Mouse (Mus musculus) MEL (cell line): Measurements from ENCODE around the gene Cox6b2. TPM values are rescaled to one million over a fixed set of nuclear protein-coding genes. Genes with fewer than 3 reads are reported as not detected.

Experiments
- DNase-seq: peaks from one replicate; pipeline ENCODE4 v3.0.0; 2011; ENCODE audit warnings: low read depth, low spot score
- H3K27ac ChIP-seq: 2 replicates; pipeline ENCODE4 v1.5.1; 2012; ENCODE audit warnings: low read depth, mild to moderate bottlenecking, control low read depth, low read length, moderate library complexity; ENCODE audit not compliant: control insufficient read depth
- H3K27me3 ChIP-seq, 2 experiments: fragments of 150-350 bp in 1 of 2; sonication (generic) in 1 of 2; 2 replicates each; pipeline ENCODE4 v1.6.1; 2012; ENCODE audit warnings: low read length in 2 of 2, mild to moderate bottlenecking in 2 of 2, improper control_type of control experiment in 1 of 2, moderate library complexity in 1 of 2; ENCODE audit not compliant: insufficient read depth in 2 of 2, control insufficient read depth in 1 of 2
- H3K36me3 ChIP-seq, 2 experiments: 2 replicates each; pipeline ENCODE4 v1.6.1; 2012 to 2014; ENCODE audit warnings: low read length in 2 of 2, improper control_type of control experiment in 1 of 2, inconsistent platforms in 1 of 2, mild to moderate bottlenecking in 1 of 2; ENCODE audit not compliant: insufficient read depth in 2 of 2, control insufficient read depth in 1 of 2
- H3K4me1 ChIP-seq, 2 experiments: fragments of 150-350 bp in 1 of 2; sonication (generic) in 1 of 2; 2 replicates each; pipeline ENCODE4 v1.6.1; 2012; ENCODE audit warnings: low read length in 2 of 2, improper control_type of control experiment in 1 of 2, mild to moderate bottlenecking in 1 of 2; ENCODE audit not compliant: insufficient read depth in 2 of 2, control insufficient read depth in 1 of 2
- H3K4me3 ChIP-seq, 2 experiments: fragments of 150-350 bp in 1 of 2; sonication (generic) in 1 of 2; 2 replicates each; pipeline ENCODE4 v1.5.1; 2012; ENCODE audit warnings: low read depth in 2 of 2, low read length in 2 of 2, mild to moderate bottlenecking in 2 of 2, moderate library complexity in 2 of 2, control low read depth in 1 of 2, improper control_type of control experiment in 1 of 2; ENCODE audit not compliant: control insufficient read depth in 1 of 2, insufficient read depth in 1 of 2
- H3K79me2 ChIP-seq: 2 replicates; pipeline ENCODE4 v1.6.1; 2012; ENCODE audit warnings: mild to moderate bottlenecking, low read length, moderate library complexity; ENCODE audit not compliant: control insufficient read depth, poor library complexity, insufficient read depth
- H3K9ac ChIP-seq: 2 replicates; pipeline ENCODE4 v1.6.1; 2012; ENCODE audit warnings: low read depth, mild to moderate bottlenecking, control low read depth, low read length, moderate library complexity; ENCODE audit not compliant: control insufficient read depth, poor library complexity, severe bottlenecking
- H3K9me3 ChIP-seq: fragments of 150-350 bp; sonication (generic); replicated peaks from 2 replicates; pipeline ENCODE4 v1.6.1; 2012; ENCODE audit warnings: mild to moderate bottlenecking, low read length, improper control_type of control experiment, moderate library complexity; ENCODE audit not compliant: insufficient read depth
- CHD2 ChIP-seq: IDR thresholded peaks from 2 replicates; pipeline ENCODE4 v1.6.1; 2011; ENCODE audit warnings: low read length, improper control_type of control experiment
- CTCF ChIP-seq, 3 experiments: IDR thresholded peaks in 2 of 3; conservative IDR thresholded peaks in 1 of 3; 2 replicates each; pipeline ENCODE4 v1.5.1; 2011 to 2012; ENCODE audit warnings: low read length in 3 of 3, low read depth in 2 of 3, mild to moderate bottlenecking in 2 of 3, improper control_type of control experiment in 1 of 3, inconsistent platforms in 1 of 3, mixed read lengths in 1 of 3, moderate library complexity in 1 of 3; ENCODE audit not compliant: control insufficient read depth in 1 of 3, insufficient read depth in 1 of 3, poor library complexity in 1 of 3, severe bottlenecking in 1 of 3
- ELF1 ChIP-seq: IDR thresholded peaks from 2 replicates; pipeline ENCODE4 v1.6.1; 2014; ENCODE audit warnings: low read depth, mild to moderate bottlenecking, inconsistent platforms, low read length, improper control_type of control experiment, moderate library complexity
- GATA1 ChIP-seq: IDR thresholded peaks from 2 replicates; pipeline ENCODE4 v1.6.1; 2011; ENCODE audit warnings: low read depth, low read length, improper control_type of control experiment
- HCFC1 ChIP-seq: IDR thresholded peaks from 2 replicates; pipeline ENCODE4 v1.6.1; 2012; ENCODE audit warnings: low read depth, mild to moderate bottlenecking, inconsistent platforms, low read length, improper control_type of control experiment, moderate library complexity
- KAT2A ChIP-seq: conservative IDR thresholded peaks from 2 replicates; pipeline ENCODE4 v1.6.1; 2012; ENCODE audit warnings: low read depth, low read length, improper control_type of control experiment, inconsistent platforms
- MAFK ChIP-seq: IDR thresholded peaks from 2 replicates; pipeline ENCODE4 v1.6.1; 2011; ENCODE audit warnings: low read depth, mild to moderate bottlenecking, low read length, improper control_type of control experiment, borderline replicate concordance
- MXI1 ChIP-seq: IDR thresholded peaks from 2 replicates; pipeline ENCODE4 v1.6.1; 2011; ENCODE audit warnings: mild to moderate bottlenecking, low read depth, low read length, improper control_type of control experiment
- MYC ChIP-seq: IDR thresholded peaks from 2 replicates; pipeline ENCODE4 v1.6.1; 2011; ENCODE audit warnings: low read depth, mild to moderate bottlenecking, low read length, improper control_type of control experiment, moderate library complexity
- NELFE ChIP-seq: IDR thresholded peaks from 2 replicates; pipeline ENCODE4 v1.6.1; 2011; ENCODE audit warnings: low read depth, low read length, improper control_type of control experiment
- NRF1 ChIP-seq: IDR thresholded peaks from 2 replicates; pipeline ENCODE4 v1.6.1; 2014; ENCODE audit warnings: low read depth, mild to moderate bottlenecking, inconsistent platforms, low read length, improper control_type of control experiment, moderate library complexity; ENCODE audit not compliant: poor library complexity, insufficient read depth, severe bottlenecking
- POLR2A ChIP-seq, 2 experiments: IDR thresholded peaks; 2 replicates each; pipeline ENCODE4 v1.6.1; 2011 to 2012; ENCODE audit warnings: low read length in 2 of 2, mild to moderate bottlenecking in 2 of 2, control low read depth in 1 of 2, improper control_type of control experiment in 1 of 2, low read depth in 1 of 2, moderate library complexity in 1 of 2; ENCODE audit not compliant: control insufficient read depth in 1 of 2, insufficient read depth in 1 of 2, poor library complexity in 1 of 2
- POLR2AphosphoS2 ChIP-seq: IDR thresholded peaks from 2 replicates; pipeline ENCODE4 v1.6.1; 2011; ENCODE audit warnings: low read length, improper control_type of control experiment
- RAD21 ChIP-seq: IDR thresholded peaks from 2 replicates; pipeline ENCODE4 v1.6.1; 2011; ENCODE audit warnings: mild to moderate bottlenecking, low read depth, low read length, improper control_type of control experiment
- SIN3A ChIP-seq: IDR thresholded peaks from 2 replicates; pipeline ENCODE4 v1.6.1; 2012; ENCODE audit warnings: low read length, improper control_type of control experiment, inconsistent platforms
- TBP ChIP-seq: IDR thresholded peaks from 2 replicates; pipeline ENCODE4 v1.8.0; 2011; ENCODE audit warnings: low read depth, low read length, improper control_type of control experiment
- TCF12 ChIP-seq: IDR thresholded peaks from 2 replicates; pipeline ENCODE4 v1.6.1; 2014; ENCODE audit warnings: low read depth, mild to moderate bottlenecking, inconsistent platforms, low read length, improper control_type of control experiment, moderate library complexity
- USF1 ChIP-seq: IDR thresholded peaks from 2 replicates; pipeline ENCODE4 v1.6.1; 2014; ENCODE audit warnings: low read depth, mild to moderate bottlenecking, inconsistent platforms, low read length, improper control_type of control experiment, moderate library complexity
- polyA plus RNA-seq, 2 experiments: library from polyadenylated mRNA; stranded (reverse) in 1 of 2; unstranded in 1 of 2; fragments of >175 nt in 1 of 2; fragments of >200 nt in 1 of 2; gene quantifications; 2 replicates each; pipeline versions ENCODE4 v1.2.1 to v1.2.4; 2012; ENCODE audit warnings: low replicate concordance in 2 of 2, low read depth in 1 of 2; ENCODE audit not compliant: insufficient read length in 2 of 2, insufficient read depth in 1 of 2, missing spikeins in 1 of 2
- total RNA-seq: library from RNA; depleted of rRNA; stranded (reverse); fragments of 300-350 nt; gene quantifications from 2 replicates; pipeline ENCODE4 v1.2.3, GENCODE M21; 2012

Gene Cox6b2
- total and polyA plus RNA-seq, 3 experiments, result 8.7 to 36.3 TPM; not detected in 1

- Histone ChIP-seq H3K36me3 (peaks cover 0 to 4% of the 10 kb centered on the region in 2 experiments; a peak in 2 of 4 replicates), H3K79me2 (no peaks in the 10 kb centered on the region; the same call in 1 of the 2 replicates), H3K4me1 (peaks cover 2 to 10% of the 10 kb centered on the region in 2 experiments), H3K9ac (peak within 1 kb of the TSS; percentile 82), H3K27me3 (no peaks in the 10 kb centered on the region), H3K27ac (peak within 1 kb of the TSS; percentile 61), H3K4me3 (peak within 1 kb of the TSS; percentile 58 to 74), H3K9me3 (no peaks in the 10 kb centered on the region)
- TF ChIP-seq GATA1 (no peak), POLR2A (IDR thresholded peaks at IDR 0.05; ENCODE audit: control insufficient read depth in 1 of 2, insufficient read depth in 1 of 2, low read depth in 1 of 2, low read length in 2 of 2, poor library complexity in 1 of 2) (peak in 1 of 2 experiments; percentile 73; a peak in 2 of 4 replicates), MYC (no peak), TCF12 (no peak), NELFE (peak; percentile 73; the same call in 1 of the 2 replicates), KAT2A (0 out of 2 replicates have a peak, but pooled peaks have one; percentile 45), ELF1 (peak; percentile 58), MXI1 (peak; percentile 80), POLR2AphosphoS2 (peak; percentile 57; the same call in 1 of the 2 replicates), HCFC1 (peak; percentile 70), SIN3A (peak; percentile 64), MAFK (no peak), RAD21 (no peak), CTCF (IDR thresholded peaks at IDR 0.05 in 2 of 3, conservative IDR thresholded peaks at IDR 0.05 in 1 of 3; ENCODE audit: control insufficient read depth in 1 of 3, insufficient read depth in 1 of 3, low read depth in 2 of 3, low read length in 3 of 3, poor library complexity in 1 of 3, severe bottlenecking in 1 of 3) (no peak), NRF1 (peak; percentile 18; the same call in 1 of the 2 replicates), CHD2 (peak; percentile 90), TBP (peak; percentile 95)
- peak; percentile 99 for DNase-seq
Observed at GRCm38 (mm10) chr7:4739544-4740275, 13.2 kb downstream of the Cox6b2 start, which contains the start of gene Kmt5c. Kmt5c (plus strand) TSS chr7:4740115.

- no peaks in the 10 kb centered on the region for H3K9me3 ChIP-seq
- TF ChIP-seq NELFE (0 out of 2 replicates have a peak, but pooled peaks have one; percentile 25), USF1 (no peak)
- TF ChIP-seq, all 39 proteins: peak for 1
- no peaks in the 10 kb centered on the region; the same call in 1 of the 2 replicates for H3K79me2 ChIP-seq
- DNase-seq, result no peak
- H3K4me1 ChIP-seq, result peaks cover 2 to 10% of the 10 kb centered on the region in 2 experiments
- H3K36me3 ChIP-seq, result peaks cover 0 to 4% of the 10 kb centered on the region in 2 experiments; a peak in 2 of 4 replicates
- peak overlapping the region; percentile 12; the same call in 1 of the 2 replicates for H3K27ac ChIP-seq
- H3K9ac ChIP-seq, result peak overlapping the region; percentile 50
- H3K4me3 ChIP-seq, result peak overlapping the region; percentile 31 to 59
- H3K27me3 ChIP-seq, result no peaks in the 10 kb centered on the region
Observed at GRCm38 (mm10) chr7:4739041-4739543, 13.8 kb downstream of the Cox6b2 start.
